Mouse (Mus musculus): ENCODE measurements around the gene Lhx3. TPM values are rescaled to one million over a fixed set of nuclear protein-coding genes. Genes with fewer than 3 reads are reported as not detected.

Gene Lhx3
- polyA plus RNA-seq, 1 experiment from 2014 or later: not detected

DNA sequence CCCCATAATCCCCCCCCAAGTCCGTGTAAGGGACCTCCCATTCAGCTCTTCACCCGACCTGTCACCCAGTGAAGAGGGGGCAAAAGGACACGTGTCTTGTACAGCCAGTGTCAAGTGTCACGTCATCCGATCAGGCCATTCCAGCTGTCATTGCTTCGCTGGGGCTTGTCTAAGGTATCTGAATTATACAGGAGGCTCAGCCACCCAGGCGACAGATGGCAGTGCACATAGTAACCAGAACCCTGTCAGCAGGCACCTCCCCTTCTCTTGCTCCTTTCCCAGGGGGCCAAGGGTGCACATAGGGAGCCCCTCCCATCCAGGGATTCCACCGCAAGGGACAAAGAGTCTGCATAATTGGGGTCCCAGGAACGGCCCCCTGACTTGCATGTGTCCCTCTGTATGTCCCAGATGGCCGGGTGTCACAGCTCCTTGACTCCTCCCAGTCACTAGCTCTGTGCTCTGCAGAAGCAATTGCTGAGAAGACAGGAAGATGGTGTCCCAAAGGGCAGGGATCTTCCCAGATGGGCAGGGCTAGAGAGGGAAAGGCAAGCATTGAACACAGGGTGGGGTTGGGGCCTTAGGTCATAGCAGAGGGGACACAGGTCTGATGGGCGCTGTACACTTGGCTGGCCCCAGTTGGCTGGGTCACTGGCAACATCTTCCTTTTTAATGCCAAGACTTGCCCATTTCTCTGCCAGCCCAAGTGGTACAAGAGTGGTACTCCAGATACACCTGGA, 39.1 kb downstream of the Lhx3 start:
- Histone ChIP-seq H3K27me3 (peaks cover 17% of the 10 kb centered on the region; the same call in 1 of the 2 replicates), H3K4me2 (no peak overlapping the region), H3K27ac (no peak overlapping the region), H3K9ac (replicated peaks) (no peak overlapping the region), H3K4me3 (replicated peaks) (no peak overlapping the region), H3K4me1 (replicated peaks) (peaks cover 13% of the 10 kb centered on the region; the same call in 1 of the 2 replicates), H3K9me3 (no peaks in the 10 kb centered on the region), H3K36me3 (no peaks in the 10 kb centered on the region)
- WGBS: 21% methylated on average over 11 of the region's 11 CpGs
- ATAC-seq (ENCODE audit: insufficient number of reproducible peaks, insufficient read depth, low FRiP score, low TSS enrichment, low read depth): no peak

- Histone ChIP-seq H3K9me3 (no peaks in the 10 kb centered on the region), H3K4me3 (replicated peaks) (no peak overlapping the region), H3K9ac (replicated peaks) (no peak overlapping the region), H3K27ac (no peak overlapping the region), H3K27me3 (peaks cover 17% of the 10 kb centered on the region; the same call in 1 of the 2 replicates), H3K36me3 (no peaks in the 10 kb centered on the region), H3K4me1 (replicated peaks) (peaks cover 13% of the 10 kb centered on the region; the same call in 1 of the 2 replicates), H3K4me2 (no peak overlapping the region)
- ATAC-seq (ENCODE audit: insufficient number of reproducible peaks, insufficient read depth, low FRiP score, low TSS enrichment, low read depth): no peak
- 66% methylated on average over 3 of the region's 3 CpGs for WGBS
These were observed 41.2 kb downstream of the Lhx3 start for GRCm38 (mm10) chr2:26166890-26167289.

GRCm38 (mm10) chr2:26158064-26158463, 50.0 kb downstream of the Lhx3 start:
- Histone ChIP-seq H3K4me3 (replicated peaks) (no peak overlapping the region), H3K36me3 (no peaks in the 10 kb centered on the region), H3K27me3 (peaks cover 3% of the 10 kb centered on the region; the same call in 1 of the 2 replicates), H3K9me3 (no peaks in the 10 kb centered on the region), H3K9ac (replicated peaks) (no peak overlapping the region), H3K4me2 (no peak overlapping the region), H3K4me1 (replicated peaks) (no peaks in the 10 kb centered on the region), H3K27ac (no peak overlapping the region)
- WGBS: 89% methylated on average over 9 of the region's 9 CpGs
- ATAC-seq (ENCODE audit: insufficient number of reproducible peaks, insufficient read depth, low FRiP score, low TSS enrichment, low read depth): no peak

- Histone ChIP-seq H3K4me2 (no peak overlapping the region), H3K27me3 (peaks cover 3% of the 10 kb centered on the region; the same call in 1 of the 2 replicates), H3K9me3 (no peaks in the 10 kb centered on the region), H3K4me1 (replicated peaks) (no peaks in the 10 kb centered on the region), H3K9ac (replicated peaks) (no peak overlapping the region), H3K4me3 (replicated peaks) (no peak overlapping the region), H3K36me3 (no peaks in the 10 kb centered on the region), H3K27ac (no peak overlapping the region)
- 73% methylated on average over 10 of the region's 10 CpGs for WGBS
- ATAC-seq (ENCODE audit: insufficient number of reproducible peaks, insufficient read depth, low FRiP score, low TSS enrichment, low read depth): no peak
These were observed 51.7 kb downstream of the Lhx3 start for GRCm38 (mm10) chr2:26156191-26156977.

GRCm38 (mm10) chr2:26155737-26156136, 52.4 kb downstream of the Lhx3 start:
- peaks cover 3% of the 10 kb centered on the region; the same call in 1 of the 2 replicates for H3K27me3 ChIP-seq
- 64% methylated on average over 3 of the region's 3 CpGs for WGBS
- no peak for ATAC-seq (ENCODE audit: insufficient number of reproducible peaks, insufficient read depth, low FRiP score, low TSS enrichment, low read depth)

DNA sequence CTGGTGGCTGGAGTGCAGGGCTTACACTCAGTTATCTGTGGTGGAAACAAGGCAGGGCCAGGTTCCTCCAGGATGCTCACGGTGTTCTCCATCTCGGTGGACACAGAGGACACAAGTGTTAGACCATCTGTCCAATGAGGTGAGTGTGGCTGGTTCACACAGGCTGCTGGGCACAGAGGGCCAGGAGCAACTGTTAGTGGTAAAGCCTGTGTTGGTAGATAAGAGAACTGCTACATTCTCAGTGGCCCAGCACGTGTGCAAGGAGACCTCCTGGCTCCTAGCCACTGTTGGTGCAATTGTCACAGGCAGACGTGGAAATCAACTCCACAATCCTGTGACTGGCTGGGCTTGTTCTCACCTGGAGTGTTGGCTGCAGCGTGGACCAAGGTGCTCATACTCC, 53.5 kb downstream of the Lhx3 start:
- WGBS: 67% methylated on average over 5 of the region's 5 CpGs

More at GRCm38 (mm10) chr2:26155737-26156136, 52.4 kb downstream of the Lhx3 start:
- Histone ChIP-seq H3K4me3 (replicated peaks) (no peak overlapping the region), H3K4me1 (replicated peaks) (no peaks in the 10 kb centered on the region), H3K27ac (no peak overlapping the region), H3K4me2 (no peak overlapping the region), H3K9me3 (no peaks in the 10 kb centered on the region), H3K36me3 (no peaks in the 10 kb centered on the region), H3K9ac (replicated peaks) (no peak overlapping the region)

GRCm38 (mm10) chr2:26153909-26154340, 54.2 kb downstream of the Lhx3 start:
- no peak overlapping the region for H3K4me3 ChIP-seq (replicated peaks)
- no peak overlapping the region for H3K4me2 ChIP-seq
- H3K4me1 ChIP-seq (replicated peaks): no peaks in the 10 kb centered on the region
- no peak; the same call in 1 of the 2 replicates for ATAC-seq (ENCODE audit: insufficient number of reproducible peaks, insufficient read depth, low FRiP score, low TSS enrichment, low read depth)
- H3K27me3 ChIP-seq: peaks cover 3% of the 10 kb centered on the region
- no peaks in the 10 kb centered on the region for H3K36me3 ChIP-seq
- H3K9ac ChIP-seq (replicated peaks): no peak overlapping the region
- H3K27ac ChIP-seq: no peak overlapping the region
- 13% methylated on average over 4 of the region's 4 CpGs for WGBS
- no peaks in the 10 kb centered on the region for H3K9me3 ChIP-seq

More for the DNA sequence above, 53.5 kb downstream of the Lhx3 start:
- Histone ChIP-seq H3K27ac (no peak overlapping the region), H3K4me2 (no peak overlapping the region), H3K9me3 (no peaks in the 10 kb centered on the region), H3K36me3 (no peaks in the 10 kb centered on the region), H3K4me1 (replicated peaks) (no peaks in the 10 kb centered on the region), H3K27me3 (peaks cover 3% of the 10 kb centered on the region), H3K4me3 (replicated peaks) (no peak overlapping the region), H3K9ac (replicated peaks) (no peak overlapping the region)
- no peak for ATAC-seq (ENCODE audit: insufficient number of reproducible peaks, insufficient read depth, low FRiP score, low TSS enrichment, low read depth)

DNA sequence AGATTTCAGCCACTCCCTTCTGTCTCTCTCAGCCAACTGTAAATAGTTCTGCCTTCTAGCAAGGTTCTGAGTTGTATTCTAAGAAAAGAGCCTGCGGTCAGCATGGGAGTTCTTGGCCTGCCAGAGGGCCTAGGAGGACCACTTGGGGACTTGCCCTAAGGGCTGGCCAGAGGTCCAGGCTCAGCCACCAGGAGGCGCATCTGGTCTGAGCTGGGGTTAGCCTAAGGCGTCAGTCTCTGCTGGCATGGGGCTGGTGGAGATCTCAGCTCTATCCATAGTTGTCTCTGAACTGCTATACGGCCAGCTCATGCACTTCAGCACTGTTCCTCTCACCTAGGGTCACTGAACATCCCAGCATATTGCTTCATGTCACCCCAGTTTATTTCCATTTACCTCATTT, 54.8 kb downstream of the Lhx3 start:
- Histone ChIP-seq H3K4me2 (no peak overlapping the region), H3K27me3 (peaks cover 3% of the 10 kb centered on the region), H3K9ac (replicated peaks) (no peak overlapping the region), H3K9me3 (no peaks in the 10 kb centered on the region), H3K27ac (no peak overlapping the region), H3K36me3 (no peaks in the 10 kb centered on the region), H3K4me3 (replicated peaks) (no peak overlapping the region), H3K4me1 (replicated peaks) (peaks cover 2% of the 10 kb centered on the region; the same call in 1 of the 2 replicates)
- WGBS: 27% methylated on average over 4 of the region's 4 CpGs
- ATAC-seq (ENCODE audit: insufficient number of reproducible peaks, insufficient read depth, low FRiP score, low TSS enrichment, low read depth): no peak

Other genes starting within 250 kb of the Lhx3 start
- gene Camsap1, start 225.0 kb downstream of the Lhx3 start, polyA plus RNA-seq (2016; fragmentation: Nextera tagmentation; extraction: Ambion mirVana): 39.6 and 44.9 TPM in 2 replicates
- gene Ubac1, start 186.5 kb downstream of the Lhx3 start, polyA plus RNA-seq (2016; fragmentation: Nextera tagmentation; extraction: Ambion mirVana): 98.3 and 101 TPM in 2 replicates
- gene Nacc2, start 85.1 kb downstream of the Lhx3 start, polyA plus RNA-seq (2016; fragmentation: Nextera tagmentation; extraction: Ambion mirVana): 4.7 TPM in 2 replicates
- 16.1 TPM in 2 replicates for gene Qsox2, start 29.2 kb upstream of the Lhx3 start, polyA plus RNA-seq (2016; fragmentation: Nextera tagmentation; extraction: Ambion mirVana)
- gene Ccdc187, start 86.3 kb upstream of the Lhx3 start, polyA plus RNA-seq (2016; fragmentation: Nextera tagmentation; extraction: Ambion mirVana): not detected in 2 replicates
- gene Gpsm1, start 107.2 kb upstream of the Lhx3 start, polyA plus RNA-seq (2016; fragmentation: Nextera tagmentation; extraction: Ambion mirVana): 73.4 and 74.1 TPM in 2 replicates
- gene Dnlz, start 143.8 kb upstream of the Lhx3 start, polyA plus RNA-seq (2016; fragmentation: Nextera tagmentation; extraction: Ambion mirVana): 32.2 and 32.5 TPM in 2 replicates
- gene Card9, start 152.6 kb upstream of the Lhx3 start, polyA plus RNA-seq (2016; fragmentation: Nextera tagmentation; extraction: Ambion mirVana): 0.50 and 0.51 TPM in 2 replicates
- gene Snapc4, start 172.4 kb upstream of the Lhx3 start, polyA plus RNA-seq (2016; fragmentation: Nextera tagmentation; extraction: Ambion mirVana): 36.7 and 39.4 TPM in 2 replicates
- 170 TPM in 2 replicates for gene Entr1, start 181.0 kb upstream of the Lhx3 start, polyA plus RNA-seq (2016; fragmentation: Nextera tagmentation; extraction: Ambion mirVana)
- gene Pmpca, start 181.1 kb upstream of the Lhx3 start, polyA plus RNA-seq (2016; fragmentation: Nextera tagmentation; extraction: Ambion mirVana): 116 TPM in 2 replicates
- 29.1 and 30.3 TPM in 2 replicates for gene Inpp5e, start 200.9 kb upstream of the Lhx3 start, polyA plus RNA-seq (2016; fragmentation: Nextera tagmentation; extraction: Ambion mirVana)
- 25.6 and 33.0 TPM in 2 replicates for gene Sec16a, start 236.9 kb upstream of the Lhx3 start, polyA plus RNA-seq (2016; fragmentation: Nextera tagmentation; extraction: Ambion mirVana)

All from limb, embryonic 12.5 days (tissue).